Mouse (Mus musculus) limb, embryonic 12.5 days (tissue): ENCODE results near the gene Rap1gap2. TPM values are rescaled to one million over a fixed set of nuclear protein-coding genes. Genes with fewer than 3 reads are reported as not detected.

Experiments
- ATAC-seq: fragments of 200-750 bp; cut with Nextera tagmentation; 2 replicates; pipeline ENCODE4 v1.8.0; 2017; ENCODE audit warnings: low read depth, moderate TSS enrichment; ENCODE audit not compliant: insufficient number of reproducible peaks, insufficient read depth, low FRiP score, low TSS enrichment
- H3K27ac ChIP-seq: fragments of 300-500 bp; sonication (generic); 2 replicates; pipeline ENCODE4 v1.5.1; 2016; ENCODE audit warnings: mild to moderate bottlenecking, moderate library complexity
- H3K27me3 ChIP-seq: fragments of 300-500 bp; sonication (generic); 2 replicates; pipeline ENCODE4 v1.6.1; 2016; ENCODE audit warnings: mild to moderate bottlenecking, moderate library complexity
- H3K36me3 ChIP-seq: fragments of 300-500 bp; sonication (generic); 2 replicates; pipeline ENCODE4 v1.6.1; 2016; ENCODE audit warnings: mild to moderate bottlenecking, moderate library complexity
- H3K4me1 ChIP-seq: fragments of 300-500 bp; sonication (generic); replicated peaks from 2 replicates; pipeline ENCODE4 v1.6.1; 2016
- H3K4me2 ChIP-seq: fragments of 300-500 bp; sonication (generic); 2 replicates; pipeline ENCODE4 v1.6.1; 2016; ENCODE audit warnings: mild to moderate bottlenecking, moderate library complexity
- H3K4me3 ChIP-seq: fragments of 300-500 bp; sonication (generic); replicated peaks from 2 replicates; pipeline ENCODE4 v1.5.1; 2016; ENCODE audit warnings: mild to moderate bottlenecking
- H3K9ac ChIP-seq: fragments of 300-500 bp; sonication (generic); replicated peaks from 2 replicates; pipeline ENCODE4 v1.6.1; 2016; ENCODE audit warnings: mild to moderate bottlenecking, moderate library complexity
- H3K9me3 ChIP-seq: fragments of 300-500 bp; sonication (generic); 2 replicates; pipeline ENCODE4 v1.6.1; 2016; ENCODE audit warnings: mild to moderate bottlenecking, moderate library complexity
- WGBS: fragments of 180-500 bp; shearing (Covaris S2); methylation state at CpG from one replicate; pipeline ENCODE4 v1.1.7; 2016; 5-methylcytosine and 5-hydroxymethylcytosine counted together
- polyA plus RNA-seq: library from polyadenylated mRNA; unstranded; fragments of >200 nt; fragmentation: Nextera tagmentation; extraction: Ambion mirVana; gene quantifications from 2 replicates; pipeline ENCODE4 v1.2.1, GENCODE M21; 2016

Rap1gap2 gene
- polyA plus RNA-seq: 1.1 TPM in 2 replicates

- peaks cover 11% of the 10 kb centered on the region for H3K4me1 ChIP-seq
- H3K4me2 ChIP-seq: peak within 1 kb of the TSS; percentile 60
- peak within 1 kb of the TSS; percentile 37 for H3K4me3 ChIP-seq
- H3K9ac ChIP-seq: no peak within 1 kb of the TSS
- no peaks in the 10 kb centered on the region for H3K36me3 ChIP-seq
- H3K27ac ChIP-seq: no peak within 1 kb of the TSS
- peaks cover 64% of the 10 kb centered on the region for H3K27me3 ChIP-seq
- H3K9me3 ChIP-seq: no peaks in the 10 kb centered on the region
- no peak for ATAC-seq
- 2% methylated on average over 50 of the region's 50 CpGs for WGBS
These were observed at the start of gene Rap1gap2 for GRCm38 (mm10) chr11:74610545-74611176. TSS of gene Rap1gap2 (minus strand) at chr11:74610915.

- no peaks in the 10 kb centered on the region for H3K4me1 ChIP-seq
- H3K27ac ChIP-seq: no peak overlapping the region
- WGBS: 93% methylated on average over 13 of the region's 13 CpGs
- H3K27me3 ChIP-seq: no peaks in the 10 kb centered on the region
- no peak overlapping the region for H3K4me2 ChIP-seq
- no peak for ATAC-seq
- peaks cover 90% of the 10 kb centered on the region for H3K36me3 ChIP-seq
- no peak overlapping the region for H3K9ac ChIP-seq
- no peak overlapping the region for H3K4me3 ChIP-seq
- 0 out of 2 replicates have a peak, but pooled peaks cover 7% of the 10 kb centered on the region for H3K9me3 ChIP-seq
These were observed 49.6 kb upstream of the Rap1gap2 start for GRCm38 (mm10) chr11:74660336-74660735.

- ATAC-seq: no peak
- 0 out of 2 replicates have a peak, but pooled peaks cover 7% of the 10 kb centered on the region for H3K9me3 ChIP-seq
- no peak overlapping the region for H3K4me3 ChIP-seq
- H3K4me2 ChIP-seq: no peak overlapping the region
- 91% methylated on average over 3 of the region's 3 CpGs for WGBS
- H3K27ac ChIP-seq: no peak overlapping the region
- no peaks in the 10 kb centered on the region for H3K27me3 ChIP-seq
- no peak overlapping the region for H3K9ac ChIP-seq
- H3K36me3 ChIP-seq: peaks cover 49% of the 10 kb centered on the region
- H3K4me1 ChIP-seq: peaks cover 23% of the 10 kb centered on the region
These were observed 45.2 kb upstream of the Rap1gap2 start for GRCm38 (mm10) chr11:74655941-74656340.

DNA sequence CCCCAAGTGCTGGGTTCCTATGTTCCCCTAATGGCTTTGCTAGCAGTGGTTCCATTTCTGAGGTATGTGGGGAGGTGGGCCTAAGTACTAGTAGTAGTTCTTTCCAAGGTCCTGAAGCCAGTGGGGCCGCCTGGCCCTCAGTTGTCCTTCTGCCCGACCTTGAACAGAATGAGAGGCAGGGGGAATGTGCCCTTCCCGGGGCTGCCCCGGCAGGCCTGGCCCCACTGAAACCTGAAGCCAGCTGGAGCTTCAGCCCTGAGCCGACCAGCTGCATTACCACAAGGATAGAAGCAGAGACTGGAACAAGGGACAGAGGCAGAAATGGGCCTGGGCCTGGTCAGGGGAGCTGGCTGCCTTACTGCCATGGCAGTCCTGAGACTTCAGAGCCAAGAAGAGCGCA, 42.7 kb upstream of the Rap1gap2 start:
- Histone ChIP-seq H3K4me3 (no peak overlapping the region), H3K4me1 (peaks cover 35% of the 10 kb centered on the region), H3K36me3 (peaks cover 24% of the 10 kb centered on the region), H3K27ac (no peak overlapping the region), H3K27me3 (no peaks in the 10 kb centered on the region), H3K9ac (no peak overlapping the region), H3K9me3 (0 out of 2 replicates have a peak, but pooled peaks cover 6% of the 10 kb centered on the region), H3K4me2 (no peak overlapping the region)
- no peak for ATAC-seq
- 56% methylated on average over 6 of the region's 6 CpGs for WGBS

DNA sequence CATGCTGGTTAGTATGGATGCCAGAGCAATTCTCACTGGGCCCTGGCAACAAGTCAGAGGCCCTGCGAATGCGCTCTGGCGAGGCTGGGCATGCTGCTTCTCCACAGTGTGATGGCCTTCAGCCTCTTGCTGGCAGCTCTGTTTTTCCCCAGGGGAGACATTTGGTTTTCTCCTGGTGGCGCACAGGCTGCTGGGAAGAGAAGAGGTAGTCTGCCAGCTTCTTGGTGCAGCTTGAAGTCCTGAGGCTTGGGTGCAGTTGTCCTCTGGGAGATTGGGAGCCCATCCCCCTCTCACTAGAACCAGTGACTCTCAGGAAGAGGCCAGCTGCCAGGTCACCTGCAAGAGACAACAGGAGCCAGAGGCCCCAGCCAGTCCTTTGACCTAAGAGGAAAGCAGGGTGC, 42.1 kb upstream of the Rap1gap2 start:
- Histone ChIP-seq H3K4me2 (no peak overlapping the region), H3K4me1 (peaks cover 35% of the 10 kb centered on the region), H3K9me3 (no peaks in the 10 kb centered on the region), H3K9ac (no peak overlapping the region), H3K27me3 (no peaks in the 10 kb centered on the region), H3K36me3 (peaks cover 18% of the 10 kb centered on the region), H3K4me3 (no peak overlapping the region), H3K27ac (no peak overlapping the region)
- no peak for ATAC-seq
- WGBS: 88% methylated on average over 4 of the region's 4 CpGs

DNA sequence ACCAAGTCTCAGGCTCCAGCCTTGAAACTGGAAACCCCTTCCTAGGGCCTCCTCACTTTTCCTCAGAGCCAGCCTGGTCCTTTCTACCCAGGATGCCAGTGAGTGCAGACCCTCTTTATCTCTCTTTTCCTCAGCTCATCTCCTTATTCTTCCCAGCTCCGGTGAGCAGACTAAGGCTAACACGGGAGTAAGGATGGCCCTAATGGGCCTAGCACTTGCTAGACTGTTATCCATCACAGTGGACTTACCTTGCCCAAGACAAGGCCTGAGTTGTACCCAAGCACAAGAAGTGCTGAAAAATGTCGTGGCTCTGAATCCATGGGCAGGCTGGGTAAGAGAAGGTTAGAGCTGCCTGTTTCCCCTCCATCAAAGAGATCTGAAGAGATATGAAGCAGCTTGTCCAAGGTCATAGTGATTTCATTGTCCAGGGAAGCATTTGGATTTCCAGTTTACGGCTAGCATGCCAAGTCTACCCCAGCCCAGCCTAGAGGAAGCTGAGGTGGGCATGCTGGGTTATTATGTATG, 39.9 kb upstream of the Rap1gap2 start:
- H3K4me1 ChIP-seq: peaks cover 35% of the 10 kb centered on the region
- 0 out of 2 replicates have a peak, but pooled peaks cover 4% of the 10 kb centered on the region for H3K36me3 ChIP-seq
- H3K27ac ChIP-seq: no peak overlapping the region
- peak overlapping the region; percentile 90 for H3K4me2 ChIP-seq
- H3K27me3 ChIP-seq: no peaks in the 10 kb centered on the region
- H3K9ac ChIP-seq: peak overlapping the region; percentile 83; the same call in 1 of the 2 replicates
- peak overlapping the region; percentile 97 for H3K4me3 ChIP-seq
- WGBS: 66% methylated on average over 4 of the region's 4 CpGs
- no peak for ATAC-seq
- H3K9me3 ChIP-seq: no peaks in the 10 kb centered on the region

- peak overlapping the region; percentile 72 for H3K27ac ChIP-seq
- H3K36me3 ChIP-seq: 0 out of 2 replicates have a peak, but pooled peaks cover 4% of the 10 kb centered on the region
- ATAC-seq: peak; percentile 69
- H3K4me2 ChIP-seq: peak overlapping the region; percentile 90
- peak overlapping the region; percentile 97 for H3K4me3 ChIP-seq
- peak overlapping the region; percentile 83 for H3K9ac ChIP-seq
- no peaks in the 10 kb centered on the region for H3K9me3 ChIP-seq
- WGBS: under 1% methylated on average over 53 of the region's 53 CpGs
- peaks cover 35% of the 10 kb centered on the region for H3K4me1 ChIP-seq
- no peaks in the 10 kb centered on the region for H3K27me3 ChIP-seq
These were observed 39.2 kb upstream of the Rap1gap2 start for GRCm38 (mm10) chr11:74649647-74650551.

- Histone ChIP-seq H3K9ac (peak within 1 kb of the TSS; percentile 83), H3K36me3 (0 out of 2 replicates have a peak, but pooled peaks cover 4% of the 10 kb centered on the region), H3K27ac (peak within 1 kb of the TSS; percentile 72), H3K27me3 (0 out of 2 replicates have a peak, but pooled peaks cover 3% of the 10 kb centered on the region), H3K4me3 (peak within 1 kb of the TSS; percentile 97), H3K9me3 (no peaks in the 10 kb centered on the region), H3K4me2 (peak within 1 kb of the TSS; percentile 90), H3K4me1 (peaks cover 35% of the 10 kb centered on the region)
- ATAC-seq: peak; percentile 91
- WGBS: under 1% methylated on average over 58 of the region's 58 CpGs
These were observed 38.5 kb upstream of the Rap1gap2 start, which contains the start of gene Cluh for GRCm38 (mm10) chr11:74649095-74649646. TSS of gene Cluh (plus strand) at chr11:74649495.

DNA sequence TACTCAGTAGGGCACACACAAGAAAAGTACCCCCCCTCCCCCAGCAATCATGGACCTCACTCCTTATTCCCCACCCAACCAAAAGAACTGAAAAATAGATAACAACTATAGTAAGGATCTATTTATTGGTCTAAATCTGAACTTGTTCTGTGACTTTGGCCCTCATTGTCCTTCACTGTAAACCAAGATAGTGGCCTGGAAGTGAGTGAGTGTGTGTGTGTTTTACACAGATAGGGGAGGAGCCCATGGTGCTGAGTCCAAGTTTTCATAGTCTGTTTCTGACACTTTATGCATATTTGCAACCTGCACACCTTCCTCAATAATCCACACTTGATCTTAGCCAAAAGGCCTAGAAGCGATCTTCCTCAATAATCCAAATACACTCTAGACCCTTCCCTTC, 38.0 kb upstream of the Rap1gap2 start:
- H3K27me3 ChIP-seq: 0 out of 2 replicates have a peak, but pooled peaks cover 6% of the 10 kb centered on the region
- 12% methylated on average over 1 of the region's 1 CpGs for WGBS
- peak overlapping the region; percentile 97 for H3K4me3 ChIP-seq
- no peak overlapping the region for H3K27ac ChIP-seq
- no peaks in the 10 kb centered on the region for H3K9me3 ChIP-seq
- ATAC-seq: no peak
- 0 out of 2 replicates have a peak, but pooled peaks cover 4% of the 10 kb centered on the region for H3K36me3 ChIP-seq
- peak overlapping the region; percentile 90 for H3K4me2 ChIP-seq
- peaks cover 31% of the 10 kb centered on the region for H3K4me1 ChIP-seq
- peak overlapping the region; percentile 83; the same call in 1 of the 2 replicates for H3K9ac ChIP-seq

- H3K4me3 ChIP-seq: no peak overlapping the region
- H3K36me3 ChIP-seq: 0 out of 2 replicates have a peak, but pooled peaks cover 4% of the 10 kb centered on the region
- no peak overlapping the region for H3K27ac ChIP-seq
- no peak for ATAC-seq
- peaks cover 24% of the 10 kb centered on the region for H3K4me1 ChIP-seq
- H3K4me2 ChIP-seq: no peak overlapping the region; the same call in 1 of the 2 replicates
- H3K27me3 ChIP-seq: 0 out of 2 replicates have a peak, but pooled peaks cover 6% of the 10 kb centered on the region
- no peak overlapping the region for H3K9ac ChIP-seq
- WGBS: 81% methylated on average over 1 of the region's 1 CpGs
- H3K9me3 ChIP-seq: no peaks in the 10 kb centered on the region
These were observed 37.3 kb upstream of the Rap1gap2 start for GRCm38 (mm10) chr11:74647966-74648365.
